Mouse (Mus musculus) left cerebral cortex, adult 18-20 months (tissue): ENCODE results near the gene Pdpk1. TPM values are rescaled to one million over a fixed set of nuclear protein-coding genes. Genes with fewer than 3 reads are reported as not detected.

ENCODE experiments used
- DNase-seq, 2 experiments: peaks; one replicate each; pipeline ENCODE4 v3.0.0; 2021 to 2022; ENCODE audit warnings: low spot score in 2 of 2, mixed read lengths in 1 of 2
- total RNA-seq, 2 experiments: library from RNA; stranded (reverse); gene quantifications; 2 replicates each; pipeline ENCODE4 v1.2.3; 2021

Gene Pdpk1
- total RNA-seq, 2 experiments from 2014 or later = 114 to 120 TPM

- no peak for DNase-seq
These were observed 105.1 kb downstream of the Pdpk1 start for GRCm38 (mm10) chr17:24045608-24046007.

- no peak for DNase-seq
These were observed 106.2 kb downstream of the Pdpk1 start for GRCm38 (mm10) chr17:24044482-24044881.

- DNase-seq = no peak
These were observed 112.9 kb downstream of the Pdpk1 start, which contains the start of gene Prss27 for GRCm38 (mm10) chr17:24037844-24038243. Gene Prss27, plus strand, starts transcription at chr17:24038144.

- DNase-seq = no peak
These were observed 113.4 kb downstream of the Pdpk1 start for GRCm38 (mm10) chr17:24037360-24037759.

- no peak for DNase-seq
These were observed 113.8 kb downstream of the Pdpk1 start for GRCm38 (mm10) chr17:24036954-24037353.

- DNase-seq = no peak
These were observed 115.6 kb downstream of the Pdpk1 start for GRCm38 (mm10) chr17:24035087-24035486.

- DNase-seq = no peak
These were observed 120.2 kb downstream of the Pdpk1 start for GRCm38 (mm10) chr17:24030551-24030950.

- no peak for DNase-seq
These were observed 121.2 kb downstream of the Pdpk1 start for GRCm38 (mm10) chr17:24029477-24029876.

Other genes starting within 250 kb of the Pdpk1 start
- gene Dcpp3, start 233.5 kb downstream of the Pdpk1 start, total RNA-seq = not detected
- not detected for gene Sbp, start 209.3 kb downstream of the Pdpk1 start, total RNA-seq
- not detected for gene Sbpl, start 195.7 kb downstream of the Pdpk1 start, total RNA-seq
- under 1 TPM in 1 of 2 experiments, not detected in 1; 0.45 TPM for gene Prss30, start 170.4 kb downstream of the Pdpk1 start, total RNA-seq
- 1 to 10 TPM; 1.5 to 2.0 TPM for gene Prss22, start 152.8 kb downstream of the Pdpk1 start, total RNA-seq
- not detected for gene Prss27, start 112.8 kb downstream of the Pdpk1 start, total RNA-seq
- gene Kctd5, start 77.4 kb downstream of the Pdpk1 start, total RNA-seq = 10 to 100 TPM; 22.5 to 23.8 TPM
- 10 to 100 TPM; 27.3 to 38.0 TPM for gene Amdhd2, start 12.8 kb upstream of the Pdpk1 start, total RNA-seq
- 1,000 to 10,000 TPM; 1,209 to 1,218 TPM for gene Atp6v0c, start 18.8 kb upstream of the Pdpk1 start, total RNA-seq
- 10 to 100 TPM; 62.8 to 66.6 TPM for gene Tbc1d24, start 54.6 kb upstream of the Pdpk1 start, total RNA-seq
- gene Ntn3, start 58.6 kb upstream of the Pdpk1 start, total RNA-seq = 1 to 10 TPM; 8.1 to 8.5 TPM
- 10 to 100 TPM in 1 of 2 experiments, 1 to 10 TPM in 1; 9.0 to 10.4 TPM for gene Tedc2, start 69.9 kb upstream of the Pdpk1 start, total RNA-seq
- 1 to 10 TPM; 7.1 to 8.1 TPM for gene Ccnf, start 100.6 kb upstream of the Pdpk1 start, total RNA-seq
- gene Abca17, start 200.1 kb upstream of the Pdpk1 start, total RNA-seq = 1 to 10 TPM in 1 of 2 experiments, under 1 TPM in 1; 0.91 to 1.3 TPM
- gene Abca3, start 201.0 kb upstream of the Pdpk1 start, total RNA-seq = 10 to 100 TPM; 66.5 to 69.8 TPM